Mouse (Mus musculus) cerebellum, postnatal 10 days (tissue): Measurements from ENCODE around the gene Tra2a.

Source experiments
- DNase-seq, 2 experiments: peaks; one replicate each; pipeline ENCODE4 v3.0.0; 2021; ENCODE audit warnings: mixed read lengths in 2 of 2

Gene Tra2a

DNA sequence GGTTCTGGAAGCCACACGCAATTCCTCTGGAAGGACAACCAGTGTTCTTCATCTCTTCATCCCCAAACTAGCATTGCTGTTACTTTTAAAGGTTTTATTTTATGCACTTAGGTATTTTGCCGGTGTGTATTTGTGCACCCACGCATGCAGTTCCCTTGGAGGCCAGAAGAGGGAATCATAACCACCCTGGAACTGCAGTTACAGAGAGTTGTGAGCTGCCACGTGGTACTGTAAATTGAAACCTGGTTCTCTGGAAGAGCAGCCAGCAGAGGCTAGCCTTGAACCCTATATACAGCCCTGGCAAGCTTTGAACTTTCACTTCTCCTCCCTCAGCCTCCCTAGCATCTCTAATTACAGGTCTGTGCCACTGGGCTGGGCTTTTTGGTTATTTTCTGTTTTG lies 30.5 kb downstream of the Tra2a start:
- DNase-seq: peak in 1 of 2 experiments; percentile 14

DNA sequence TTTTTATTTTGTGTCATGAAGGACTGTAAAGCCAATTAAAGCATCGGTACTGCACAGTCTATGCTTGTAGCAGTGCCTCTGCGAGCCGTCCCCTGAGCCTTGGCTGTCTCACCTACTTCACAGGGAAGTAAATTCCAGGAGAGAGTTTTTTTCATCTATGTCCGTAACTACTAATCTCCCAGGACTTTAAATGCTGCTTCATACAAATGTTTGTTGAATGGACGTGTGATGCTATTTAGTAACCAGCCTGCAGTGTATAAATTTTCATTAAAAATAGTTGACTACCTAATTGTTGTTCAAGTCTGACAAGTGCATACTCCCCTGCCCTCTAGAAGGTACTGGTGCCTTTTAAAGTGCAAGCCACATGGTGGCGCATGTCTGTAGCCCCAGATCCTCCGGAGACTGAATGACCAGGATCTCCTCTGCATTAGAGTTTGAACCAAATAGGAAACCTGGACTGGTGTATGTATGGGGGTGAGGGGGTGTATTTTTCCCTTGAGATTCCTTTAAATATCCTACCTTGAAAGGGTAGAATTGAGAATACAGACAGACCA lies 35.6 kb downstream of the Tra2a start:
- DNase-seq: peak; percentile 69 to 72

DNA sequence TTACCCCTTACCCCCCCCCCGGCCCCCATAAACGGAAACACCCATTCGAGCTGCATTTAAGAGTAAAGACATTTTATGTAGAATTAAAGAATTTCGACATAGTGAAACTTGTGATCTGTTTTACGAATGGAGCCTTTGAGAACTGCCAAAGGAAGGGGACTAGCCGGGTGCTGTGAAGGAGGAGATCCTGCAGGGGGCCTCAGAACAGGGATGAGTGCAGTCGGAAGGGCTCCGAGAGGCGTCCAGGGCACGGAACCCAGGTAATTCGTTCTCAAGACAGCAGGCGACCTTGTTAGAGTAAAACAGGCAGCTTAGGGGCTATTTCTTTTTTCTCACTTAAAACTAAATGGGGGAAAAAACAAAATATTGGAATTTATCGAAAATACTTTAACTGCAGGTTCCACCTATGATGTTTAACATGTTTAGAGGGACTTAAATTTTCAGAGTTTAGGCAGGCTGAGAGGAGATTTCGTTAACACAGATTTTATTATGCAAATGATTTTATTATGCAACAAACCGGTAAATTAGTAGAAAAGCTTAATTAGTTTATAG lies 36.6 kb downstream of the Tra2a start:
- DNase-seq: peak; percentile 47 to 64

DNA sequence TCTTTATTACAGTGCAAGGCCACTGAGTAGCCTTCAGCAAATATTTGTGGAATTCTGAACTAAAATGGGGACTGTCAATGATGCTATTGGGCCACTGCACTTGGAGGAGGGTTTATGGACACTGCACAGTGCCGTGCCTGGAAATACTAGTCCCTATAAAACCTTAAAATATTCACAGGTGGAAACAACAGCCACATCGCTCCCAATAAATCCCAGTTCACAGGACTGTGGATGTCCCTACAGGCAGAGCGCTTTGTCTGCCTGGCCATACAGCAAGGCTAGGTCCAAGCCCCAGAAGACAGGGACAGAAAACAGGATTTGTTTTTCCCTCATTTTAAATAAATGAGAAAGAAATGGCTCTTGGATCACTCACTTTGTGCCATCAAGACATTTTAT lies 38.1 kb downstream of the Tra2a start:
- DNase-seq: no peak

DNA sequence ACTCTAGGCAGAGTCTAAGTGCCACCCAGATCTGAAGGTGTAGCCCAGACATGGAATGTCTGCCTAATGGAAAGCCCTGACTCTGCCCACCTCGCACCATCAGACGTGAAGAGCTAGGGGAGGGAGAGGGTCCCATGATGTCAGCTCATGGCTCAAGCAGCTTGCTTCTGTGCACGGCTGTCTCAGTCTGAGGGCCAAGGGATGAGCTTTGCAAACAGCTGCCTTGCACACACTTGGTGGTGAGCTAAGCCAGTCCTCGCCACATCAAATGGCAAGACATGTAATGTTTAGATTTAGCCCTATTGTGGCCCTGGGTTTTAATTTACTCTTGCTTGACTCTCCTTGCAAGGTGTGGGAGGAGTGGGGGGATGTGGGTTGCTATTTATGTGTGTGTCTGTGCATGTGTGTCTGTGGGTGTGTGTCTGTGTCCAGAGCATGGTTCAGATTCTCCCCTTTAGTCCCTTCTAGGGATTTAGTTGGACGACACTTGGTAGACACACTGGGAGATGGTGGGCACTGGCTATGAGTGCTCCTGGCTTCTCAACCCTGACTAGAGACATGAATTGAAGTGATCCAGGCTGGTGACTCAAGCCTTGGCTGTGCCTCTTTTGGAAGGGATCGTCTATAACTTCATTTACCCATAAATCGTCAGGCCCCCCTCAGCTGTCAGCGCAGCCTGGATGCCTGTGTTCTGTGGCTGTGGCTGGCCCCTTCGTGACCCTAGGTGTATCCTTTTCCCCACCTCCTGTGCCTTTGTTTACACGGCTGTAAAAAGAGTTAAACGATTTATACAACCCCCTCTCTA lies 38.7 kb downstream of the Tra2a start:
- DNase-seq: no peak

DNA sequence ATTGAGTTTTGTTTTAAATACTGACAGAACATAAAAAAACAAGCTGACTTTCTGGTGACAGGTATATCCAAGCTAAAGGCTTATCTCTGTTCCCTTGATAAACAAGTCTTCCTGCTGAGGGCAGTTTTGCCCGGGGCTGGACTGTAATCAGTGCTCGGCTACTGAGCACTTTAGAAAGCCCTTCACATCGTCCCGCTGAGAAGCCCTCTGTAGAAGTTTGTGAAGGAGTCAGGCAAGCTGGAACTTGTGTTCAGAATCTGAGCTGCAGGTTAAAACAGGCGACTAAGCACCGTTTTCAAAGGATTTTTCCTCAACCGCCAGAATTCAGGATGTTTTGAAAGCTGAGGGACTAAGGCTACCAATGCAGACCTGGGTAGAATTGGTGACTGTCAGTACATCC lies 41.9 kb downstream of the Tra2a start:
- DNase-seq: peak; percentile 26 to 48

DNA sequence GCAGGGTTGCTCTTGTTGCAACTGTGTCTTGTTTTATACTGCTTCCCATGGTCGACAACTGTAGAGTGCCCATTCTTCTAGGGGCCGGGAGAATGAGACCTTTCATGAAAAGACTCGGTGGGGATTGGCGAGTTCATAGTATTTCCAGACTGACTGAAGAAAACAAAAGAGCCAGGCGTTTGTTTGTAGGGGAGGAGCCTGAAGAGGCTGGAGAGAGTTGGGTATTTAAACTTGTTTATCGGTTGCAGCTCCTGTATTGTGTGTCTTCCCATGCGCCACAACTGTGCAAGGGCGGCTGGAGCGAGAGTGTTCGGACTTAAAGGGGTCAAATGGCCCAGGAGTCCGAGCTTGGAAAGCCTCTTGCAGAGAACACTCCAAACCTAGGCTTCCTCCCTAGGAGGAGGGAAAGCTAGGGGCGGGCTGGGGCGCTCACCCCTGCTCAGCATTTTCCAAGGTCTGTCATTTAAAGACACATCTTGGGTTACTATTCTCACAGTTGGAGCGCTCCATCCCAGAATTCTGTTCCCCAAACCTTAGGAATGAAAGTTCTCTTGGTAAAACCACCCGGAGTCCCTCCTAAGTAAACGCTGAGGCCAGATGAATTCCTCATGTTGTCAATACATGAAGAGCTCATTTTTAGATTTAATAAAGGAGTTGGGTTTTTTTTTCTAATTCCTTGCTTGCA lies 43.8 kb downstream of the Tra2a start:
- DNase-seq: peak; percentile 15 to 34

DNA sequence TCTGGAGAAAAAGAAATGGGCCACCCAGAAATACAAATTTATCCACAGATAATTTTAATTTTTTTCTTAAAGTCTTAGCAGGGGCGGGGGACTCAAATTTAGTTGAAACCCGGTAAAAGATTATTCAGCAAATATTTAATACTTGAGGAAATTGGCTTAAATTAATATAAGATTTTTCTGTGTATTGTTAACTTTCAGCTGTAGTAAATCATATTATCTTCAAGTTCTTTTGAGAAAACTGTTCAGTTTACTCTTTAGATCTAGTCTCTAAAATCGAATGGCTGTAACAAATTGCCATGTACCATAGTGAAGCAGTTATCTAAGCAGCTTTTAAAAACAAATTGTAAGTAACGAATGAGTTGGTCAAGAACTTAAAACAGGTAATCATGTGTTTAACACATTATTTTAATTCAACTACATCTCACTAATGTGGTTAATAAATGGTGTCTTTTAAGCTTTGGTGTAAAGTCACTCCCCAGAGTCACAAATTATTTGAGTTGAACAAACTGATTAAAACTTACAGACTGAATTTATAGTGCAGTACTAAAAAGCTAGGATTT lies 44.8 kb downstream of the Tra2a start:
- peak in 1 of 2 experiments; percentile 27 for DNase-seq

DNA sequence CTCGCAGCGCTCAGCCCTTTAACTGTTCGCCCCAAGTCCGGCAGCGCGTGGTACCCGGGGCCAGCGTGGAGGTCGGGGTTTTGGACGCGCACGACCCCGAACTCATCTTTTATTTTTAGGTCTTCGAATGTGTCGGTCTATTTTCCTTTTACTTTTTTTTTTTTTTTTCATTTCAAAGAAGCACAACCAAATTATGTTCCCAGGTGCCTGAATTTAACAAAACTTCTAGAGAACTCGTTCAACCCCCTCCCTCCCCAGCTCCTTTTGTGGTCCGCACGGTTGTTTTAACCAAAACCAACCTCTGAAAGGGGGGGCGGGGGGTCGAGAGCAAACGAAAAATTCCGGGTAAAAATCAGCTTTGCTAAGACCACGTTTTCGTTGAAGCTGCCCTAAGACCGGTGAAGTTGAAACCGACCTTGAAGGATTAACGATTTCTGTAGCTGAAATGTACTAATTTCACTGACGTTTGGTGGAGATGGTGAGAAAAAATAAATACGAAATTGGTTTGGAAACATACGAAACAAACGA lies 45.5 kb downstream of the Tra2a start:
- peak; percentile 24 to 55 for DNase-seq

DNA sequence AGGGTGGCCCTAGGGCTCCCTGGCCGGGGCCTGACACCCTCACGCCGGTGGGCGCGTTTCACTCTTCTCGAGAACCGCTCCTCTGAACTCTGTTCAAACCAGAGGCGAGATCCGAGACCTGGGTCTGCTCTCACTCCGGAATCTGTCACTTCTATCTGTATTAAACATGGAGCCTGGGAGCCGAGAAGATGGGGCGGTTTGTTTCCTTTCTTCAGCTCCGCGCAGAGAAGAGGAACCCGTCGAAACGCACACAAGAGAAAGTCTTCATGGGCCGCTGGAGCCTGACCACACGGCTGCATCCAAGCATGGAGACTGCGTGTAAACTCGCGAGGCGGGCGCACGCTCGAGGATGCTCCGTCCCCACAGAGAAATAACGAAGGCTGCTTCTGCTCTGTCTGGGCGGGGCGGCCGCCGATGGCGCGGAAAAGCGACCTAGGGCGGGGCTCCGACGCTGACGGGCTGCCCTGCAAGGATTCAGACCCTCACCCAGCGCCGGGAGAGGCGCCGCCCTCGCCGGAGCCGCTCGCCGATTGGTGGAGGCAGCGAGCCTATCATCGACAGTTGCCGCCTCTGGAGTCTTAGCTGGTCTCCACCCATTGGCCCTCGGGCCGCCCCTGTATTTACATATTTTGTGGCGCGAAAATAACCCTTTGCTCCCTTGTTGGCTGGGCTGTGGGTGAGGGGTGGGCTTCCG lies 46.1 kb downstream of the Tra2a start:
- DNase-seq: peak; percentile 80 to 91

DNA sequence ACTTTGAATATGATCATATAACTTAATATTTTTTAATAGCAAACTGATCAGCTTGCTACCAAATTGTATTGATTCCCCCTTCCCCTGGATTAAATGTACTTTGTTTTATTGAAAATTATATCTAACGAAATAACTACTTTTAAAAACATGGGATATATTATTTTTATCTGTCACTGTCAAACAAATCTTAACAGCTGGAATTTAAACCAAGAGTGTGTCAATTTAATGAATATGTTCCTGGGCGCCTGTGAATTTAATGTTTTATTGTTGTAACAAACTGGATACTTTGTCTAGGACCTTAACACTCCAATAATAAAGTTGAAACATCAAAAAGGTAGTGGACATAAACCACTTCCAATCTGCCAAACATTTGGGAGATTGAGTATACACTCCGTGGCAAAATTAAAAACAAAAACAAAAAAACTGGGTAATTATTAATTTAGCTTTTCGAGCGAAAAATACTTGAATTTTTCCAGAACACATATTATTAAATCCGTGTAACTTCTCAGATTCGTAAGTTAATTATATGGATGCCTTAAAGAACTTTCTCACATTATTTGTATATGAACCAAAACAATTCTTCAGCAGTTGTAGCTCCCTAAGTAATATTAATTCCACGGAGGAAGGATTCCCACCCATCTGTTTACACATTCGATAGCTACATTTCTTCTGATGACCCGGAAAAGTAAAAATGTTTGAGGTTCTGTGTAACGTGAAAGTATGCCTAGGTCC lies 46.9 kb downstream of the Tra2a start:
- DNase-seq: no peak

DNA sequence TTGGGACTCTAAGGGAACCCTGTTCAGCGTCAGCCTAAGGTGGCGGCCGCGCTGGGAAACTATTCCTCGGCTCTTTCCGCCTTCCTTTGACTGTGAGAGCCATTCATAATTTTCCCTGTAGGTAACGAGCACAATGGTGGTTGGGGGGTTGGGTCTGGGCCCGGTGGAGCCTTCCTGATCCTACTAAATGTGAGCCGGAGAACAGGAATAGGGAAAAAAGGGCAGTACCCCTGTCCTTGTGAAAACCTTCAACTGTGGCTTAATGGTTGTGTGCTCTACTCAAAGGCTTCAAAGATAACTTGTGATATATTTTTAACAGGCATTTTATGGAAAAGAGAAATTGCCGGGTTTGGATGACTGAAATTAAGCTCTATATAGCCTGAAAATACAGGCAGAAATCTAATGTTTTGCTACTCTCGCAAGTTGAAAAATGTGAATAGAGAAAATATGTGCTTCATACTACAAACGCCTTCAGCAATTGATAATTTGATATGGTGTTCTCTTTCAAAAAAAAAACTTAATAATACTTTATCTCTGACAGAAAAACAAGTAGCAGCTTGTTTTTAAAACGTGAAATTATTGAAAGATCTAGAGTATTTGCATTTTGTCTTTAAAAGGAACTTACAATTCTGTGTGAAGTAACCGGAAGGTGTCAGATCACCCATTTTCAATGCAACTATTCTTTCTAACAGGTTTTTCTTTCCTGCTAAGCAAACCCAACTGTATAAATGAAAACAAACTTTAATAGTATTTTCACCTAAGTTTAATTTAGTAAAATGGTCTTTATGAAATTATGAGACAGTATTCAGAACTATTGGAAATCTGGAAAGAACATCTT lies 47.9 kb downstream of the Tra2a start:
- DNase-seq: no peak

DNA sequence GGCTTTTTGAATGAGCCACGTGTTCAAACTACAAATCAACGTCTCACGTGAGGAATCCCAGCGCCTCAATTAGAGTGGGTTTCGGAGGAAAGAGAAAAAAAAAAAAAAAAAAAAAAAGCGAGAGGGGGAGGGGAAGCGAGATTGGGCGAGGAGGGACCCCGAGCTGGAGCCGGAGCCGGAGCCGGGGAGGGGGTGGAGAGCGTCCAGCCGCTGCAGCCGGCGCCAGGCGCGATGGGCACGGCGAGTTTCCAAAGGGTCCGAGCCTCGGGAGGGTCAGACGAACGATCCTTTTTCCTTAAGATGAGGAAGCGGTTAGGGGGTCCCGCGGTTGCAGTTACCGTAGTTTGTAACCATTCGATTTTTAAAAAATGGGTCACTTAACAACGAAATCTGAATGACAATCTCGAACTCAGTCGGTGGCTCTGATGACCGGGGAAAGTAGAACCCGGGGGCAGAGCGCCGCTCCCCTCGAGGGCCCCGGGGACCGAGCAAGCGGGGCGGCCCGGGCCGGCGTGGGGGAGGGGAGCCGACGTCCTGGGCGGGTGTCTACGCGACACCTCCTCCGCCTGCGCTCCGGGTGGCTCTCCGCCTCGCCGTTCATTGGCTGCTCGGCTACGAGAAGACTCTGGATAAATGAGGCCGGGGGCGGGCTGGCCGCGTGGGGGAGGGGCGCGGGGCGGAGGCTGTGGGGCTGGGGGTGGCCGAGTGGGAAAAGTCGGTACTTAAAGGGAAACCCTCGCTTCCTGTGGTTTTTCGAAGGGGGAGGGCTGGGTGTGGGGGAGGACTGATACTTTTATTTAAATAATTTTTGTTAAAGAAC lies 48.7 kb downstream of the Tra2a start, which contains the start of gene Igf2bp3:
TSS of gene Igf2bp3 (minus strand) at position 30 of the 820 bp plus-strand sequence.
- DNase-seq: peak; percentile 69 to 84

DNA sequence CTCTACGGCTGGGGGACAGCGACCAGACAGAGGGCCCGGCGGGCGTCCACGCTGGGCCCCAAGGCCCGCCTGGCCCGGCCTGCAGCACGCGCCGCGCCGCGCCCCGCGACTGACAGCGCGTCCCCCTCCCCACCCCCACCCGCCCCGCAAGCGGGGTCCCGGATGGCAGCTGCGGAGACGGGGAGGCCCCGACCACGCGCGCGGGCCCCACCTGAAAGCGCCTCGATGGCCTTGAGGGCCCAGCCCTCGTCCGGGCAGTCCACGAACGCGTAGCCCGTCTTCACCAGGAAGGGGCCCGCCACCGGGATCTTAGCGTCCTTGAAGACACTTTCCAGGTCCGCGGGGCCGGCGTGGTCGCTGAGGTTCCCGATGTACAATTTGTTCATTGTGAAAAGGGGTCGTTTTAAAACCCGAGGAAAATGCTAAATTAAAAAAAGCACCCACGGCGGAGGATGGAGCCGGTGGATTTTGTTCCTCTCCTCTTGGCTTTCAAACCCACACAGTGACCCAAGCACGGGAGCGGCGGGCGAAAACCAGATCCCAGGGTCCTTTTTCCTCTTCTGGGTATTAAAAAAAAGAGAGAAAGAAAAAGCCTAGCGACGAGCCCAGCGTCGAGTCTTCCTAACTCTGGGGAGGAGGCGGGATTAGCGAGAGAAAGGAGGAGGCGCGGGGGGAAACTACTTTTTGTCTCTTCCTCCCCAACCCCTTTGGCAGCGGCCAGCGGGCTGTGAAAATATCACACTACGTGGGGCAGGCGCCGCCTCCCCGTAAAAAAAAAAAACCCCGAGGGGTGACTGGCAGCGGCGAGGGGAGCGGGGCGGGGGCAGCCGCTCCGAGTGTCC lies 49.5 kb downstream of the Tra2a start:
- DNase-seq: peak; percentile 50

DNA sequence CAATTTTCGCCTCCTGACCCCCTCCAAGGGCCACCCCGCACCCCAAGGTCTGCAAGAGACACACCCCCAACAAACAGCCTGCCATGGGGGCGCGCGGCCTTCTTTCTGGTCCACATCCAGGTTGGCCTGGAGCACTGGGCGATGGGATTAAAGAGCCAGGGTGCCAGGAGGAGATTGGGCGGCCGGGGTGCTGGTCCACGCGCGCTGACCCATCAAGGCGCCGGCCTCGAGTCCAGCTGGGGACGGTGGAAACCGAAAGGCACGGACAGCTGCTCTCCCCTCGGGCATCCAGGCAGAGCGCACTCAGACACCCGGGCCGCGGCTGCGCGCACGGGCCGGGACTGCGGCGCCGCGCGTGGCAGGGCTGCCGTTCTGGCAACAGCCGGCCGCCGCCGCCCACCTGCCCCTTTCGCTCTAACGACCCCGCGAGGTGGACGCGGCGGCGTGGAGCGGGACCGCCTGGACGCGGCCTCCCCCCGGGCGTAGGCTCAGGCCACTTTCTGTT lies 50.2 kb downstream of the Tra2a start:
- peak; percentile 45 to 49 for DNase-seq

DNA sequence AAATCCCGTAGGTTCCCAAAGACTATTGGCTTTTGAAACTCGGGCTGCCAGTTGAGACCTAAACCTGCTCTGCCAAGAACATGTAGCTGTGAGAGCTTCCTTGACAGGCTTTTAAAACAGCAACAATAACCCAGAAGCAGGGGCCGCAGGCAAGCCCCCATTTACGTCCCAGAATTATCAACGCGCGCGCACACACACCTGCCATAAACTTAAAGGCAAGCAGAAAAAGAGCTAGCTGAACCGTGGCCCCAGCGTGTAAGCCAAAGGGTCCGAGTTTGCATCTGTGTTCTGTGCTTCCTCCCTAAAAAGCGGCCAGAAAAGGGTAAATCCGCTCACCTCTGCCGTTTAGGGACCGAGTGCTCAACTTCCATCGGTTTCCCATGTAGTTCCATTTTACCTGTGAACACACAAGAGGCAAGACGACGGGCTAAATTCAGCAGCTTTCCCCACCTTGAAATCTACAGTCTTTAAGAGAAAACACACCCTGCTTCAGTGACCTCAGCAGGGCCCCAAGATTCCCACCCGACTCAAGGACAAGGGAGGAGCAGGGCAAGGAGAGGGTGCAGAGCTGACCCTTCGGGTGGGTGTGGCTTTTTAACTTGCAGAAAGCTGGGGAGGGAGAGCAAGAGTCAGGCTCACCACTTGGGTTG lies 50.8 kb downstream of the Tra2a start:
- no peak for DNase-seq

DNA sequence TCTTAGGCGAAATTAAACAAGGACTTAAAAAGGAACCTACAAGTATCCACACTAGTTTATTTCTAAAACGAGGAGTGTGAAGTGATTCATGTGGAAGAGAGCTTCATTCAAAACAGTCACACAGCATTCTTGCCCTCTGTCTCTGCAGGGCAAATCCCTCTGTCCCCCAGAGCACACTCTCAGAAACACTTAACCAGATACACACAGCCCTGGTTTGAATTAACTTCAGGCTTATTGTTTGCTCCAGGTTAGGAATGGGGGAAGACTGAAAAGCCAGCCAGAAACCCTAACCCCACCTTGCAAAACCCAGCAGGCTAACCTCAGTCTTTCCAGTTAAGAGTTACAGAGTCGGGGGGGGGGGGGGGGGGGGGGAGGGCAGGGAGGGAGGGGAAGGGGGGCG lies 51.7 kb downstream of the Tra2a start:
- no peak for DNase-seq

DNA sequence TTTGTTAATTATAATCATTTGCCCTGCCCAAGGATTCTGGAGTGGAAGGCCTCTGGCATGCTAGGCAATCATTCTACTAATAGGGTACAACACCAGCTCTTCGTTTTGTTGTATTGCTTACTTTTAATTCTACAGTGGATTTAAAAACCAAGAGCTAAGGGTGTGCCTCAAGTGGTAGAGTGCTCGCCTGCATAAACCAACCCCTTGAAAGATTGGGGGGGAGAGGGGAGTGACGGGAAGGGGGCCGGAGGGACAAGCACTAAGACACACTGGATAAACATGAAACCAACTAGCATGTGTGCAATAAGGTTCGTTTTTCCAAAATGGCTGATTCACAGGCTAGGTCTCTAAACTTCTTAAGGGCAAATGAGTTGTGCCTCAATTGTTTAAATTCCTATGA lies 52.2 kb downstream of the Tra2a start:
- DNase-seq: no peak
